Mouse (Mus musculus) layer of hippocampus, postnatal 36 days (tissue): Measurements from ENCODE around the gene Rpl14. TPM values are rescaled to one million over a fixed set of nuclear protein-coding genes. Genes with fewer than 3 reads are reported as not detected.

ENCODE experiments used
- DNase-seq, 2 experiments: peaks; one replicate each; pipeline ENCODE4 v3.0.0; 2022
- total RNA-seq, 2 experiments: library from RNA; stranded (reverse); gene quantifications; 2 replicates each; pipeline ENCODE4 v1.2.3; 2021

The Rpl14 gene
- total RNA-seq, 2 experiments from 2014 or later: 302 to 311 TPM

GRCm38 (mm10) chr9:120603956-120604355 is 32.7 kb downstream of the Rpl14 start:
- no peak for DNase-seq

GRCm38 (mm10) chr9:120611055-120611454 is 39.8 kb downstream of the Rpl14 start:
- DNase-seq: no peak

DNA sequence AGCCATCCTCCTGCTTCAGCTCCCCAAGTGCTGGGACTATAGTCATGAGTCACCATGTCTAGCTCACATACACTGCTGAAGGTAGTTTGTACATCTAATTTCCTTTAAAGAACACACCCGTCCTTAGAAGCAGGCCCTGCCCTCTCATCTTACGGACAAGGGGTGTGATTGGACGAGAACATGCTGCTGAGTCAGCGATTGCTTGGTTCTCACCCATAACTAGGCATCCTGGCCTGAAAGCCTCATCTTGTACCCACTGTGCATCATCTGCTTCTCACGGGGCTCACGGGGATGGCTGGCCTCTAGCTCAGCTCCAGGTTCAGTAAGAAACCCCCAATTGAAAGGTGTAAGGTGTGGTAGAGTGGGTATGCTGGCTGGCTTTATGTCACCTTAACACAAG is 42.8 kb downstream of the Rpl14 start:
- no peak for DNase-seq

- DNase-seq: no peak
Measured at GRCm38 (mm10) chr9:120618101-120618500, 46.9 kb downstream of the Rpl14 start.

DNA sequence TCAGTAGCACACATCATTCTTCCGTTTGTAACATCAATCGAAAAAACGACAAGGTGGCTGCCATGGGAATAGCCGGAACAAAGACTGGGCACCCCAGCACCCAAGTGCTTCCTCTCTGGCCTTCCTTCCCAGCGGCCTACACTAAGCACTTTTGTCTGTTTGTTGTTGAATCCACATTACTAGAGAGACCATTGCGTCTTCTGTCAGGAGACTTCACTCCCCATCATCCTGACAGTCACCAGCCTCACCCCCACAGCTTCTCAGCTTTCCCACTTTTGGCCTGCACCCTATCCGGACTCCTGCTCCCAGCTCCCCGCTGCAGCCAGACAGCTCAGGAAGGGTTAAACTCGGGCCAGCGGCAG is 48.1 kb downstream of the Rpl14 start:
- DNase-seq: no peak

DNA sequence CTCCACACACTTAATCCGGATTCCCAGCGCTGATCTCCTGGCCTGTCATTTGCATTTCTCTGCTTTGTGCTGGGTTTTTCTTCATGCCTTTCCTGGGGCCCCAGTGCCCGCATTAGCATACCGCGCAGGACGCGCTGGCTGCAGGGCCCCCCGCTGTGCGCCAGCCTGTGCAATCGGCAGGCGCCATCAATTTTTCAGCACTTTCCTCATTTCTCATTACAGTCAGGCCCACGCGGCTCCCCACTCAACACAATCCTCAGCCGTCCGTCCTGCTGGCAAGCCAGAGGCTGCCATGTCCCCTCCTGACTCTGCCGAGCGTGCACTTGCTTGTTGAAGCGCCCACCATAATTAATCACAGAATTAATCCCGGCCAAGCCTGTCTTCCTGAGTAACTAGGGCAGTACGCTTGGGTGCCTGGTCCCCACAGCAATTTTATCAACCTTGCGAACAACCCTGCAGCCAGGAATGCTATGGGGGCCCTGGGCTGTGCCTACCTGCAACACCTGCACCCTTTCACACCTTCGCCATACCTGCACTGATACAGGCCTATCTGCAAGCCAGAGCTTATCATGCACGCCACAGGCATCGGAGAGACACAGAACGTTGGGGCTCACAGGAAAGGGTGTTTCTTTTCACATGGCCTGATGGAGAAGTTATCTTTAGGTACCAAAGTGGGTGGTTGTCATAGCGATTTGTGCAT is 48.6 kb downstream of the Rpl14 start:
- peak; percentile 62 to 66 for DNase-seq

- no peak for DNase-seq
Measured at GRCm38 (mm10) chr9:120620409-120620745, 49.1 kb downstream of the Rpl14 start.

Other genes with a start within 250 kb of the Rpl14 start
- gene Eif1b, start 79.2 kb upstream of the Rpl14 start, total RNA-seq: 100 to 1,000 TPM; 194 to 201 TPM
- gene Entpd3, start 31.6 kb upstream of the Rpl14 start, total RNA-seq: 1 to 10 TPM; 7.0 to 7.4 TPM